Mouse (Mus musculus) kidney, postnatal 25 days (tissue): ENCODE results near the gene Grik3.

Source experiments
- DNase-seq, 2 experiments: peaks; one replicate each; pipeline ENCODE4 v3.0.0; 2021; ENCODE audit warnings: mixed read lengths in 2 of 2

The Grik3 gene

DNA sequence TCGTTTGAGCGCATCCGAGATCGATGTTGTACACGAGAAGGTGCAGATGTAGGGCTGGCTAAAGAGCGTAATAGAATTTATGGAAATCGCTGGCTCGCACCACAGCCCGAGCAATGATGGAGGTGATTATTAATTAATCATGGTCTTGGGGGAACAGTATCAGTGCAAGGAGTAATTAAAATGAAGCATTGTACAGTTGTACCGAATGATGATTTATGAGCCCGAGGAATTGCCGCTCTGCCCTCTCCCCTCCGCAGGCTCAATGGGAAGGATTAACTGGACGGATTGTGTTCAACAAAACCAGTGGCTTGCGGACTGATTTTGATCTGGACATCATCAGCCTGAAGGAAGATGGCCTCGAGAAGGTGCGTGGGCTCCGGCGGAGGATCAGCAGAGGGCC is 165.5 kb downstream of the Grik3 start:
- no peak for DNase-seq

GRCm38 (mm10) chr4:125658376-125658775 is 167.9 kb downstream of the Grik3 start:
- DNase-seq, result no peak

GRCm38 (mm10) chr4:125661982-125662381 is 171.5 kb downstream of the Grik3 start:
- DNase-seq, result no peak

DNA sequence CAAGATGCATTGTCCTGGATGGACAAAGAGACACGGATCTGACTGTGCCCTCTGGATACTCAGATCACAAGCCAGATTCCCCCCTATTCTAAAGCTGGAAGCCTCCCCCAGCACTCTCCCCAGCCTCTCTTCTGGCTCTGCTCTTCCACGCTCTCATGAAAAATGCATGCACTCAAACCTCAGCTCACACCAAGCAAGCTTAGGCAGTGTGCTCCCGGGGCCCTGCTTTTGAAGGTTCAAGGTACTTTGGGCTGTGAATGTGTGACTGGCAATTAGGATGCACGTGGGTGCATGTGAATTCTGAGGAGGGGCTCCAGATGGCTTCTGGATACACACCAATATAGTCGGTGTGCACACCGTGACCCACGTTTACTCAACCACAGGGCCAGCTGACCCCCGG is 172.8 kb downstream of the Grik3 start:
- no peak for DNase-seq

DNA sequence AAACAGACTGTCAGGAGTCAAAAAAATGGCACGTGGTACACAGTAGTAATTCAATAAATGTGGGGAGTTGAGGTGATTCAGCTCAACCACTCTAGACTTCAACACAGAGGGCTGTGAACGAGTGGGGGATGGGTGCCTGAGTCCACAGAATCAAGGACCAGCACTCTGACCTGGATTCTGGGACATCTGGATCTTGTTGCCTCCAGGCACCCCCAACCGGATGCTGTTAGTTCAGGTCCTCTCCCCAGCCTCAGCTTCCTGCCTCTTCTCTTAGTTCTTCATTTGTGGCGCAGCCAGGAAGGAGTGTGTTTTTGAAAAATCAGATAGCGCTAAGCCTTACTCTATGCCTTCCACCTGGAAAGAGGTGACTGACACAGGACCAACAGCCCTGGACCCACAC is 175.5 kb downstream of the Grik3 start:
- DNase-seq, result no peak

DNA sequence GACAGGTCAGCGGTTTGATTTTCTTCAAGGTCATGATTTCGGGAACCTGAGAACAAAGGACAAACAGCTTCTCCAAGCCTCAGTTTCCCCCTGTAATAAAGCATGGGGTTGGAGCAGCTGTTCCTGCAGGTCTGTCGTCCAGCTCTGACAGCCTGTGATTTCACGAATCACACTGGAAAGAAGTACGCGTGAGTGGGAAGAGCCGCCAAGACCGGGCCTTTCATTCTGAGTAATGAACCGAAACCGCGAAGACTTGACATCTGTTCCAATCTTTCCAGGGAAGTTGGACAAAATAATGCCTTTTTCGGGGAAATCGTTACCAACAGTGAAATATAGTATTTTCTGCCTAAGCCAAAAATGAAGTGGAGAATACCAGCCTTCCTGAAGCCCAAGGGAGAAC is 191.5 kb downstream of the Grik3 start:
- DNase-seq, result no peak

- no peak for DNase-seq
Observed at GRCm38 (mm10) chr4:125687078-125687477, 196.6 kb downstream of the Grik3 start.

DNA sequence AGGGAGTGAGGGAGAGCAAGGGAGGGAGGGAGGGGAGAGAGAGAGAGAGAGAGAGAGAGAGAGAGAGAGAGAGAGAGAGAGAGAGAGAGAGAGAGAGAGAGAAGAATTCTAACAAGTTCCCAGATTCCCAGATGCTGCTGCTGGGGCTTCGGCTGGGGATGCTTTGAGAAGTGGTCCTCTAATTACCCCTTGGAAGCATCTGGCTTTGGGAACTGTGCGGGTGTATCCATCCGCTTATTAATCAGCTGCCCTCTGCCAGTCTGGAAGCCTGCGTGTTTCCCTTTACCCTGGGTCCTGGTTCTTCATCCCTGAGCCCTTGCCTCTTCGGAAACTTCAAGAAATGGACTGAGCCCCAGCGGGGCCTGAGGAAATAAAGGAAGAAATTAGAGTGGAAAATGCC is 204.9 kb downstream of the Grik3 start:
- DNase-seq, result no peak

DNA sequence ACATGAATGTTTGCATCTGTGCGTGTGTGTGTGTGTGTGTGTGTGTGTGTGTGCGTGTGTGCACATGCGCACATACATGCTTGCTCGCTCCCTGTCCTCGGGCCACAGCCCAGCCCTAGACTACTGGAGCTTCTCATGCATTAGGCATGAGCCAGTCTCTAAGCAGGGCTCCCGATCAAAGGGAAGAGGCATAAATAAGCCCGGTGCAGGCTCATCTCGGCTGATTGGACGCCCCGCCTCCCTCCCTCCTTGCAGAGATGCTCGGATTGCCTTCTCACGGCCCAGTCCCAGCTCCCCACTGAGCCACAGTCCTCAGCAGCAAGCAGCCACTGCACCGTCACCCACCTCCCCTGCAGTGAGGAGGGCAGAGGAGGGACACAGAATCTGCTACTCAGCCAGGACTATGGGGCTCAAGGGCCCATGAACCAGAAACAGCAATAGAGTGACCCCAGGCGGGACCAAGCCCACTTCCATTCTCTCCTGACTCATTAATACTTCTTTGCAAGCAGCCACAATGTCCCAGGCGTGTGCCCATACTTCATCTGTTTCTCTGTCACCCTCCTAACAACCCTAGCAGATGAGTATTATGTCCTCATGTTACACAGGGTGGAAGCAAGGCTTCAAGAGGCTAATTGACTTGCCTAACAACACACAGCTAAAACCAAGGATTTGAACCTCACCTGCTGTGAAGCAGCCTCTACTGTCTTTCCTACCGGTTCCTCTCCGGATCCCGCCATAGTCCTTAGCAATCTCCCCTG is 205.9 kb downstream of the Grik3 start:
- no peak for DNase-seq

DNA sequence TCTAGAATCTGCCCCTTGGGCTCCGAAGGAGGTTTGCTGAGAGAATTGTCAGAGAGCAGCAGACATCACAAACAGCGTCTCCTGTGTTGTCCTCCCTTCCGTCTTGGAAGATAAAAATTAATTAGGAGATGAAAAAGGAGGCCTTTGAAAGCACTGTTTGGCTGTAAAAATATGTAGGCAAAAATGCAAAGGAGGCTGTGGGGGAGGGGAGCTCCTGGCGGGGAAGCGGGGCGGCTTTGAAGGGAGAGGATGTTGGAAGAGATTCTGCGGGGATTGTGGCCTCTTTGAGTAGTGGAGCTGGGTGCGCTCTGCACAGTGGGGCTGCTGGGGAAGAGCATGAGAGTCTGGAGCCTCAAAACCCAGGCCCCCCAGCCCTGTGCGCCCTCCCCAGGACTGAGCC is 207.1 kb downstream of the Grik3 start:
- no peak for DNase-seq

- no peak for DNase-seq
Observed at GRCm38 (mm10) chr4:125699056-125699455, 208.6 kb downstream of the Grik3 start.

GRCm38 (mm10) chr4:125700331-125700730 is 209.8 kb downstream of the Grik3 start:
- DNase-seq, result no peak

DNA sequence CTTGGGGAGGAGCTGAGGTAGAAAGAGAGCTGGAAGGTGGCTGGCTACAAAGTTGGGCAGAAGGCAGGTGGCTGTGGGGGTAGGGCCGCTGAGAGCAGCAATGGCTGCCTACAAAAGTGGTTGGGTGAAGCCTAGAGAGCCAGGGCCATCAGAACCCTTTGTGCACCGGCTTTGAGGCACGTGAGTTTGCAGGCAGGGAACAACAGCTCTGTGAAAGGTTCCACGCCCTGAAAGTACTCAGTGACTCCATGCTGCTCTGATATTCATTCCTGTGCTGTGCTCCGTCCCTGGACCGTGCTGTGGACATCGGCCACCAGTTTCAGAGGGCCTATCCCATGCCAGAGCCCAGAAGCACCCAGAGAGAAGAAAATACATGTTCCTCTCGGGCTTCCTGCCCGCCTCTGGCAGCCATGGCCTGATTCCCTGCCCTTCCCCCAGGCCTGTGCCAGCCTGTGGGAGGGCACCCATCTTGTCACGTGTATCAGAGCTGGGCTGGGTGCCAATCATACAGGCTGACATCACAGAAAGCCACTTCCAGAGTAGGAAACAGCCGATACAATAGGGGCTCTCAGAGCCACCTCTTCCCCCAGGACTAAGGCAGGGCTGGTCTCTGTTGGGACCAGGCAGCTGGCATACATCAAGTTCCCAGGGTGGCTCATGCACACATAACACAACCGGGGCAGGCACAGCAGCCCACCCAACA is 212.3 kb downstream of the Grik3 start:
- DNase-seq, result peak; percentile 59 to 69

- DNase-seq, result peak in 1 of 2 experiments; percentile 7
Observed at GRCm38 (mm10) chr4:125703310-125703690, 212.8 kb downstream of the Grik3 start.

DNA sequence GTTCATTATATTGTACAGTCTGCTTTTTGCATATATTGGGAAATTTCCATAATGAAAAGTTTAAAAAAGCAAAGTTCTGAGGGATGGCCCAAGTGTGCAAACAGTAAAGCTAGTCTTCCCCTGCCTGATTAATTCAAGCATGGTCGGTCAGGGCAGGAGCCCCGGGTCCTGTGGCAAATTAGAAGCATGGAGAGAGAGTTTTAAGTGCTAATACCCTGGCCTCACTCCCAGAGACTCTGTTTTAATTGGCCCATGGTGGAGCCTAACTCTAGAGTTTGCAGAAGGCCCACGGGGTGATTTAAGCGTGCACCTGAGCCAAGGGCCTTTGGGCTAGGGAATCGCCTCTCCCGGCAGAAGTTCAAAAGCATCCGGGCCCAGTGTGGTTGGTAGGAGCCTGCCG is 215.2 kb downstream of the Grik3 start:
- DNase-seq, result no peak

DNA sequence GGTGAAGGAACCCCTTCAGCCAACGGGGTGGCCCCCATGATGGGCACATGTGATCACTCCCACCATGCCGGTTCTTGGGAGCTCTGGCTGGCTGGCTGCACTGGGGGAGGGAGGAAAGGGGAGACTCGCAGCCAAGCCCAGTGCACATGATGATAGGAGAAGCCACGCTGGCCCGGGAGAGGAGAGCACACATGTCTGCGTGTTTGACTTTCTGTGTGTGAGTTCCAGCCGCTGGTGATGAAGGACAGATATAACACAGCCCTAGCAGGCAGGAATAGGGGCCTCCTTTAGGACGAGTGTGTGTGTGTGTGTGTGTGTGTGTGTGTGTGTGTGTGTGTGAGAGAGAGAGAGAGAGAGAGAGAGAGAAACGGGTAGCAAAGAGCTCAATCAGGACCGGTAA is 219.2 kb downstream of the Grik3 start:
- no peak for DNase-seq

GRCm38 (mm10) chr4:125717881-125718280 is 227.4 kb downstream of the Grik3 start:
- DNase-seq, result no peak

- no peak for DNase-seq
Observed at GRCm38 (mm10) chr4:125718429-125719140, 228.1 kb downstream of the Grik3 start.

DNA sequence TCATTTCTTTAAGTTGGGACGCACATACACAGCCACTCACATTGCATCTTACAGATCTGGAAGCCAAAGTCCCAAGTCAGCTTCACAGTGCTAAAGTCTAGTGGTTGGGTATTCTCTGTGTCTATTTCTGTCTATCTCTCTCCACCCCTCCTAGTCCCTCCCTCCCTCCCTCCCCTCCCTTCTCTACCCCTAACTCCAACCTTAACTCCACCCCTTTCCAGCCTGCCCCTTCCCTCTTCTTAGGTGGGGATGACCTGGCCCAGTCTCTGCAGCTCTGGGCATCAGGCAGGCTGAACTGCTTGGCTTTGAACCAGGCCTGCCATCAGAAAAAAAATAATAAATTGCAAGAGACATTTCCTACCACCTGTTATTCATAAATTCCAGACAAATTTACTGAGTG is 235.7 kb downstream of the Grik3 start:
- peak in 1 of 2 experiments; percentile 9 for DNase-seq

DNA sequence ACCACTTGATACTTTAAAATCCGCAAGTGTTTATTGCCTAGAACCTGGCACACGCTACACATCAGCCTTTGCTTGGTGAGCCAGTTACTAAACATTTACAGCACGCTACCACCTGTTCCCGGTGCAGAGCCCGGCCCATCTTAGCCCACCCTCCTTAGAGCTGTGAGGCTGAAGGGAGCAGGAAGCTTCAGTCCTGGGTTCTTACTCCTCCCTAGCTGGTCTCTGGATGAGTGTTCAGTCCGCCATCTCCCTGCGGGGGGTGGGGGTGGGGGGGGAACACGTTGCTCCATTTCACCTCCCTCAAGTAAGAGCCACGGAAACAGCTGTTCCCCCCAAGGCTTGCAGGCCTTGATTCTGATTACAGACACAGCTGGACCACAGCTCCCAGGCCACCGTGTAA is 236.5 kb downstream of the Grik3 start:
- DNase-seq, result peak in 1 of 2 experiments; percentile 27

GRCm38 (mm10) chr4:125727626-125728025 is 237.1 kb downstream of the Grik3 start:
- no peak for DNase-seq

DNA sequence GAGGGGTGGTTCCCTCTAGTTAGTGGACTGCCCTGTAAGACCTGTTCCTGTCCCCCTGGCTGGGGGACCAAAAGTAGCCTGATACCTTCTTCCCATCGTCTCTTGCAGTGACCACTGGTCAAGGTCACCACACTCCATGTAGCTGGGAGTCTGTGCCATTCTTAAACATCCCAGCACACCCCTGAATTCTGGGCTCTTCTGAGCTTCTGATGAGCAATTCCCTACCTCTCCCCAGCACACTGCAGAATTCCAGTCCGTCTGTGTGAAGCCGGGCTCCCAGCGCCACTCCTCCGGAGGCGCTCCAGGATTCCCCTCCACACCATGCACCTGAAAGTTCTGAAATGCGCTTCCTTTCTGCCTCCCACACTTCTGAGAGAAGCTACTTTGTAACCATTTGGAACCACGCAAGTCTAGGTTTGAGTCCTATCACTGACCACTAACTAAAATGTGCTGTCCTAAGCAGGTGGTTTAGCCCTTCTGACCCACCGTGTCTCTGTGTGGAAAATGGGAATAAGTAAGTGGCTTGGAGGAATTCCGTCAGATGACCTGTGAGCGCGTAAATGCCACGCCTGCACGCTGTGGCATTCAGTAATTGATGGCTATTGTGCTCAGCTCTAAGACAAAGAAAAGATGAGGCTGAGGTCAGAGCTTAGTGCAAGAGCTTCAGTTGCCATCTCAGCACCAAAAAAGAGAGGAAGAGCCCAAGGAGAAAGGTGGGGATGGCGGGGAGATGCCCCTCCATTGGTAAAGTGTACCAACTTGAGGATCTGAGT is 237.8 kb downstream of the Grik3 start:
- peak in 1 of 2 experiments; percentile 6 for DNase-seq
